Mouse (Mus musculus) neural tube, embryonic 13.5 days (tissue): ENCODE results near the gene Bean1. TPM values are rescaled to one million over a fixed set of nuclear protein-coding genes. Genes with fewer than 3 reads are reported as not detected.

ENCODE experiments used
- ATAC-seq: fragments of 200-750 bp; cut with Nextera tagmentation; 2 replicates; pipeline ENCODE4 v1.8.0; 2017; ENCODE audit warnings: low read depth, mild to moderate bottlenecking, moderate TSS enrichment, moderate library complexity
- H3K27ac ChIP-seq: fragments of 300-500 bp; sonication (generic); replicated peaks from 2 replicates; pipeline ENCODE4 v1.5.1; 2015; ENCODE audit warnings: moderate library complexity, mild to moderate bottlenecking, inconsistent platforms
- H3K27me3 ChIP-seq: fragments of 300-500 bp; sonication (generic); 2 replicates; pipeline ENCODE4 v1.6.1; 2015; ENCODE audit warnings: mild to moderate bottlenecking, inconsistent platforms
- H3K36me3 ChIP-seq: fragments of 300-500 bp; sonication (generic); 2 replicates; pipeline ENCODE4 v1.6.1; 2015; ENCODE audit warnings: mild to moderate bottlenecking, inconsistent platforms
- H3K4me1 ChIP-seq: fragments of 300-500 bp; sonication (generic); replicated peaks from 2 replicates; pipeline ENCODE4 v1.6.1; 2015; ENCODE audit warnings: inconsistent platforms
- H3K4me2 ChIP-seq: fragments of 300-500 bp; sonication (generic); 2 replicates; pipeline ENCODE4 v1.6.1; 2015; ENCODE audit warnings: inconsistent platforms, mild to moderate bottlenecking, moderate library complexity
- H3K4me3 ChIP-seq: fragments of 300-500 bp; sonication (generic); 2 replicates; pipeline ENCODE4 v1.5.1; 2015; ENCODE audit warnings: mild to moderate bottlenecking, inconsistent platforms
- H3K9ac ChIP-seq: fragments of 300-500 bp; sonication (generic); 2 replicates; pipeline ENCODE4 v1.6.1; 2015; ENCODE audit warnings: moderate library complexity, mild to moderate bottlenecking, inconsistent platforms
- H3K9me3 ChIP-seq: fragments of 300-500 bp; sonication (generic); 2 replicates; pipeline ENCODE4 v1.6.1; 2016; ENCODE audit warnings: inconsistent platforms
- WGBS: fragments of 180-500 bp; shearing (Covaris S2); methylation state at CpG from one replicate; pipeline ENCODE4 v1.1.7; 2015; 5-methylcytosine and 5-hydroxymethylcytosine counted together
- polyA plus RNA-seq: library from polyadenylated mRNA; unstranded; fragments of >200 nt; fragmentation: Nextera tagmentation; extraction: Ambion mirVana; gene quantifications from 2 replicates; pipeline ENCODE4 v1.2.1, GENCODE M21; 2015

Gene Bean1
- polyA plus RNA-seq, 1 experiment from 2014 or later = 6.0 TPM

GRCm38 (mm10) chr8:104177054-104177453 is 6.8 kb downstream of the Bean1 start:
- Histone ChIP-seq H3K4me1 (no peaks in the 10 kb centered on the region), H3K27ac (no peak overlapping the region), H3K9me3 (no peaks in the 10 kb centered on the region), H3K27me3 (peaks cover 15% of the 10 kb centered on the region), H3K4me3 (no peak overlapping the region), H3K36me3 (no peaks in the 10 kb centered on the region), H3K4me2 (no peak overlapping the region), H3K9ac (no peak overlapping the region)
- no peak for ATAC-seq
- 85% methylated on average over 4 of the region's 4 CpGs for WGBS

DNA sequence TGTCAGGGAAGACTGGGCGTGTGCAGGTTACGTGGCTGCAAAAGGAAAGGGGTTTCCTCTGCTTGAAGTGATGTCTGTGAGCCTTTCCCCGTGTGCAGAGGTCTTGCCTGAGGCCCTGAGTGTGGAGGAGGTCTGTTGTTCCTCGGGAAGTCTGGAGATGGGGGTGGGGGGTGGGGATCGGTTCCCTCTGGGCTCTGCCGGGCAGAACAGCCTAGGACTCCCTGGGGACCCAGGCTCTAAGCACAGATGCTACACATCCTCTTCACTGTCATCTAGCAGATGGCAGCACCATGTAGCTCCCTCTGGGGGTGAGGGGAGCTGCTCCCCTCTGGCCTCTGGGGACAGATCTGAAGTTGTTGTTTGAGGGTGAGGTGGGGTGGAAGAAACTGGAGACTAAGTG is 14.7 kb downstream of the Bean1 start:
- Histone ChIP-seq H3K4me1 (peaks cover 8% of the 10 kb centered on the region; the same call in 1 of the 2 replicates), H3K9me3 (no peaks in the 10 kb centered on the region), H3K4me3 (no peak overlapping the region), H3K36me3 (no peaks in the 10 kb centered on the region), H3K27ac (0 out of 2 replicates have a peak overlapping the region, but pooled peaks have one; percentile 23), H3K27me3 (no peaks in the 10 kb centered on the region), H3K9ac (no peak overlapping the region), H3K4me2 (no peak overlapping the region)
- no peak for ATAC-seq
- 26% methylated on average over 6 of the region's 6 CpGs for WGBS

- WGBS = 94% methylated on average over 4 of the region's 4 CpGs
Observed at GRCm38 (mm10) chr8:104186827-104187226, 16.6 kb downstream of the Bean1 start.

DNA sequence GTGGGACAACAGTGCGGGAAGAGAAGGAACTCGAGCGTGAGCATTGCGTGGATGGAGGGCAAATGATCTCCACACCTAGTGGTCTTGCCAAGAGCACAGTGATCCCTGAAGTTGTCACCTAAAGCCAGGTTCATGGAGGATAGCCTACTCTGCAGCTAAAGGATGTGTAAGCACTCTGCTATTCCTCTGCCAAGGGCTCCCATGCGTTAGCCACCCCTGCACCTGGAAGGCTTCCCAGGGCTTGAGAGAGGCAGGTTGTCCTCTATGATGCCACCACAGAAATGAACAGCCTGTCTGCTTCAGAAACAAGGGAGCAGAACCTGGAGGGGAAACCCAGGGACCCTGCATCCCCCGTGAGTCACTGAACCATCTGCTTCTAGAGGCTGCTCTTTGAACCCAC is 17.4 kb downstream of the Bean1 start:
- 91% methylated on average over 6 of the region's 6 CpGs for WGBS
- ATAC-seq = no peak
- Histone ChIP-seq H3K4me3 (no peak overlapping the region), H3K27ac (no peak overlapping the region), H3K4me2 (no peak overlapping the region), H3K27me3 (no peaks in the 10 kb centered on the region), H3K9me3 (no peaks in the 10 kb centered on the region), H3K9ac (no peak overlapping the region), H3K36me3 (no peaks in the 10 kb centered on the region), H3K4me1 (peaks cover 24% of the 10 kb centered on the region)

More at GRCm38 (mm10) chr8:104186827-104187226, 16.6 kb downstream of the Bean1 start:
- Histone ChIP-seq H3K9me3 (no peaks in the 10 kb centered on the region), H3K9ac (no peak overlapping the region), H3K36me3 (no peaks in the 10 kb centered on the region), H3K27ac (no peak overlapping the region), H3K27me3 (no peaks in the 10 kb centered on the region), H3K4me3 (no peak overlapping the region), H3K4me1 (peaks cover 20% of the 10 kb centered on the region), H3K4me2 (no peak overlapping the region)
- no peak for ATAC-seq

DNA sequence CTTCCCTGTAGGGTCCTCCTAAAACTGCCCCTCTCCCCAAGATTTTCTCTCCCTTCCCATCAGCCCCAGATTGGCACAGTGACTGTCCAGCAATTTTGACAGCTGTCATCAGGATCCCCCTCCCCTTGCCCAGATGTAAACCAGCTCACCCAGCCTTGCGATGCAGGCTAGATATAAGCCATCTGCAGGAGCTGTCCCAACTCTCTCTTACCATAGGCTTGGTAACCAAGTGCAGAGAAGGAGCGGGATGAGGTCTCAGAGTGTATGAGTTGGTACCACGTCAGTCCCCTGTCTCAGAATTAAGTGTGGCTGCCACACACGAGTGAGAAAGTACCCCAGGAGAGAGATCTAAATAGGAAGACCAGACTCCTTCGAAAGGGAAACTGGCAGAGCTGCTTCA is 18.2 kb downstream of the Bean1 start:
- 0 out of 2 replicates have a peak, but pooled peaks cover 6% of the 10 kb centered on the region for H3K9me3 ChIP-seq
- 73% methylated on average over 5 of the region's 5 CpGs for WGBS
- no peak for ATAC-seq

DNA sequence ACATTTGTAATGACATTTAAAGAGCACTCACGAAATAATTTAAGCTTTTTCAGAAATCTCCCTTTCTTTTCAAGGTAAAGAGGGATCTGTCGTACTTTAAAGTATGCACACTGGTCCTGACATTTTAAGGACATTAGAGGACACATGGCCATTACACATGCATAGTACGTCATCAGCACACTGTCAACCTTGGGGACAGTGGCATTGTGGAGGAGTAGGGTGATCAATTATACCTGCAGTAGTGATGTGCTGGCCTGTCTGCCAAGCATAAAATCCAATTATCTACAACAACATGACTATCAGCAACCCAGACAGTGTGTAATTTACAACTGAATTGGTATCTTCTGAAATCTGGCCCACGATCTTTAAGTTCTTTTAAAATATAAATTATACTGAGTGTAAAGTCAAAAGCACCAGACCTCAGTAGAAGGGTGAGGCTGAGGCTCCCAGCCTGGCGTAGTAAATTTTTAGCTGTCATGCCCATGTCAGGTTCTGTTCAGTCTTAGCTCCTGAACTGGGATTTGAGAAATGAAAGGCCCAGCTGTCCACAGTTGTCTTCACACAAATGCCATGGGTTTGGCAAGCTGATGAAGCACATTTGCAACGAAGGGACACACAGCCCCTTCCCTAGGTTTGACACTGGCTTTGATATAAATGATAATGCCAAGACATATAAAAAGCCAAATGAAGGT is 20.7 kb downstream of the Bean1 start:
- H3K4me1 ChIP-seq = peaks cover 16% of the 10 kb centered on the region
- no peak overlapping the region for H3K4me3 ChIP-seq
- H3K9ac ChIP-seq = no peak overlapping the region
- peak overlapping the region; percentile 42; the same call in 1 of the 2 replicates for H3K27ac ChIP-seq
- H3K9me3 ChIP-seq = 0 out of 2 replicates have a peak, but pooled peaks cover 7% of the 10 kb centered on the region
- no peaks in the 10 kb centered on the region for H3K36me3 ChIP-seq
- H3K27me3 ChIP-seq = no peaks in the 10 kb centered on the region
- peak; percentile 36; the same call in 1 of the 2 replicates for ATAC-seq
- no peak overlapping the region for H3K4me2 ChIP-seq
- 48% methylated on average over 6 of the region's 6 CpGs for WGBS

More for the DNA sequence above, 18.2 kb downstream of the Bean1 start:
- H3K4me1 ChIP-seq = peaks cover 24% of the 10 kb centered on the region
- no peak overlapping the region for H3K27ac ChIP-seq
- H3K4me2 ChIP-seq = no peak overlapping the region
- no peaks in the 10 kb centered on the region for H3K36me3 ChIP-seq
- H3K27me3 ChIP-seq = no peaks in the 10 kb centered on the region
- H3K4me3 ChIP-seq = no peak overlapping the region
- H3K9ac ChIP-seq = no peak overlapping the region

- H3K27ac ChIP-seq = peak overlapping the region; percentile 42
- no peaks in the 10 kb centered on the region for H3K27me3 ChIP-seq
- H3K9ac ChIP-seq = no peak overlapping the region
- WGBS = 11% methylated on average over 11 of the region's 11 CpGs
- ATAC-seq = peak; percentile 85
- H3K4me1 ChIP-seq = peaks cover 16% of the 10 kb centered on the region
- H3K4me2 ChIP-seq = peak overlapping the region; percentile 8; the same call in 1 of the 2 replicates
- H3K9me3 ChIP-seq = 0 out of 2 replicates have a peak, but pooled peaks cover 7% of the 10 kb centered on the region
- no peak overlapping the region for H3K4me3 ChIP-seq
- no peaks in the 10 kb centered on the region for H3K36me3 ChIP-seq
Observed at GRCm38 (mm10) chr8:104191496-104191895, 21.3 kb downstream of the Bean1 start.

- 72% methylated on average over 5 of the region's 5 CpGs for WGBS
- no peak overlapping the region for H3K9ac ChIP-seq
- H3K4me1 ChIP-seq = 0 out of 2 replicates have a peak, but pooled peaks cover 4% of the 10 kb centered on the region
- no peak overlapping the region for H3K4me3 ChIP-seq
- no peaks in the 10 kb centered on the region for H3K9me3 ChIP-seq
- no peaks in the 10 kb centered on the region for H3K27me3 ChIP-seq
- no peaks in the 10 kb centered on the region for H3K36me3 ChIP-seq
- ATAC-seq = no peak
- H3K27ac ChIP-seq = no peak overlapping the region
- no peak overlapping the region for H3K4me2 ChIP-seq
Observed at GRCm38 (mm10) chr8:104199802-104200201, 29.6 kb downstream of the Bean1 start.

DNA sequence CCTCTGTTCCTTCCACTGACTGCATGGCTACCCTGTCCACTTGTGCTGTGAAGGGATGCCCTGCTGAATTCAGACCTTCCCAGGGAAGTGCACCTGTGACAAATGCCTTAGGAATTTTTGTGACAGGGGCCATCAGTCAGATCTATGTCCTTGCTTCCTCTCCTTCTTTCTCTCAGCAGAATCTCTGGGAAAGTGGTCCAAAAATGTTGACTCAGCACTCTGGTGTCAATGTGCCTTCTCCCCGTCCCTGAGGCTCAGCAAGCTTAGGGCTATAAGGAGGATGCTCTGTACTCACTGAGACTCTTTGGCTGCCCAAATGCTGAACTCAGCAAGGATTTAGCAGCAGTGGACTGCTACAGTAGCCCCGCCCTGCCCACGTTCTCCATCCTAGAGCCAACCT is 31.4 kb downstream of the Bean1 start:
- ATAC-seq = no peak
- Histone ChIP-seq H3K9me3 (no peaks in the 10 kb centered on the region), H3K4me1 (0 out of 2 replicates have a peak, but pooled peaks cover 4% of the 10 kb centered on the region), H3K4me2 (no peak overlapping the region), H3K27me3 (no peaks in the 10 kb centered on the region), H3K36me3 (no peaks in the 10 kb centered on the region), H3K9ac (no peak overlapping the region), H3K27ac (no peak overlapping the region), H3K4me3 (no peak overlapping the region)
- 83% methylated on average over 3 of the region's 3 CpGs for WGBS

- H3K27ac ChIP-seq = no peak overlapping the region
- H3K4me1 ChIP-seq = 0 out of 2 replicates have a peak, but pooled peaks cover 4% of the 10 kb centered on the region
- no peaks in the 10 kb centered on the region for H3K36me3 ChIP-seq
- ATAC-seq = no peak
- no peak overlapping the region for H3K4me3 ChIP-seq
- WGBS = 86% methylated on average over 4 of the region's 4 CpGs
- H3K4me2 ChIP-seq = no peak overlapping the region
- H3K9ac ChIP-seq = no peak overlapping the region
- H3K9me3 ChIP-seq = no peaks in the 10 kb centered on the region
- H3K27me3 ChIP-seq = no peaks in the 10 kb centered on the region
Observed at GRCm38 (mm10) chr8:104202320-104202719, 32.1 kb downstream of the Bean1 start.

DNA sequence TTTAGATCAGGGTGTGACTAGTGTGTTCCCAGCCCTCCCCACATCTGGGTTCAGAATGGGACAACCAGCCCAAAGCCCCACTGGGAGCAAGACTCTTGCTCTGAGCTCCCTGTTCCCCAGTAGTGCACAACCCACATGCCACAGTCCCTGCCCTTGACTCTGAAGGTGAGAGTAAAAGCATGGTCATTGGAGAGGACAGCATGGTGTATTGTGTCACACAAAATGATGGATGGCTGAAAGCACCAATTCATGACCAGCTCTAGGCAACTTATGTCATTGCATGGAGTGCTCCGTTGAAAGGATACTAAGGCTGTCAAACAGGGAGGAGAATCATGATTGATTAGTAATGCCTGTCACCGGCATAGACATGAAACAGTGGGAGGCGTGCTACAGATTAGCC is 35.0 kb downstream of the Bean1 start:
- no peak for ATAC-seq
- WGBS = 59% methylated on average over 3 of the region's 3 CpGs
- H3K9me3 ChIP-seq = no peaks in the 10 kb centered on the region
- no peak overlapping the region for H3K4me3 ChIP-seq
- H3K4me1 ChIP-seq = no peaks in the 10 kb centered on the region
- H3K9ac ChIP-seq = no peak overlapping the region
- no peaks in the 10 kb centered on the region for H3K36me3 ChIP-seq
- no peak overlapping the region for H3K4me2 ChIP-seq
- no peak overlapping the region for H3K27ac ChIP-seq
- H3K27me3 ChIP-seq = no peaks in the 10 kb centered on the region

DNA sequence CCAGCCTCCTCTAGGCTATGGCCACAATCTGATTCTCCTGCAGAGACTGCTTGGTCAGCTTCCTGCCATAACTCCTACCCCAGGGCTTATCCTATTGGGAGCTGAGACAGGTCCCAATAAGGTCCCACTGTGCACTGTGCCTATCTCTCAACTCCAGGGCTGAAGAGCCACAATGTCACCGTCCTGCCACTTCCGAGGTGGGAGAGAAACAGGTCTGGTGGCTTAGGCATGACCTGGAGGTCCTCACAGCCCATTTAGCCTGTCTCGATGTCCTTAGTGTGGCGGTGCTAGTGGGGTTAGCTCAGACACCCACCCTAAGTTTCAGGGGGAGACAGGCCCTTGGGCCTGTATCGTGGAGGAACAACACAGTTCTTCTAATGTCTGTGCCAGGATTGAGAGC is 47.4 kb downstream of the Bean1 start:
- 94% methylated on average over 5 of the region's 5 CpGs for WGBS

More for the DNA sequence above, 47.4 kb downstream of the Bean1 start:
- Histone ChIP-seq H3K9me3 (no peaks in the 10 kb centered on the region), H3K27me3 (no peaks in the 10 kb centered on the region), H3K9ac (no peak overlapping the region), H3K27ac (no peak overlapping the region), H3K36me3 (no peaks in the 10 kb centered on the region), H3K4me1 (no peaks in the 10 kb centered on the region; the same call in 1 of the 2 replicates), H3K4me3 (no peak overlapping the region), H3K4me2 (no peak overlapping the region)
- no peak for ATAC-seq
